Mouse (Mus musculus) thymus, adult 2 months (tissue): ENCODE results near the gene Mark1.

ENCODE experiments used
- CTCF ChIP-seq: fragments of 200-500 bp; IDR thresholded peaks from 2 replicates; pipeline ENCODE4 v1.5.1; 2012; ENCODE audit warnings: mild to moderate bottlenecking, control low read depth, low read length, moderate library complexity, borderline replicate concordance; ENCODE audit not compliant: control insufficient read depth, poor library complexity, insufficient read depth; ENCODE audit errors: extremely low read depth
- POLR2A ChIP-seq: fragments of 200-500 bp; IDR thresholded peaks from 2 replicates; pipeline ENCODE4 v1.6.1; 2012; ENCODE audit warnings: mild to moderate bottlenecking, low read length, control low read depth, moderate library complexity; ENCODE audit not compliant: control insufficient read depth, poor library complexity, insufficient read depth; ENCODE audit errors: extremely low read depth

DNA sequence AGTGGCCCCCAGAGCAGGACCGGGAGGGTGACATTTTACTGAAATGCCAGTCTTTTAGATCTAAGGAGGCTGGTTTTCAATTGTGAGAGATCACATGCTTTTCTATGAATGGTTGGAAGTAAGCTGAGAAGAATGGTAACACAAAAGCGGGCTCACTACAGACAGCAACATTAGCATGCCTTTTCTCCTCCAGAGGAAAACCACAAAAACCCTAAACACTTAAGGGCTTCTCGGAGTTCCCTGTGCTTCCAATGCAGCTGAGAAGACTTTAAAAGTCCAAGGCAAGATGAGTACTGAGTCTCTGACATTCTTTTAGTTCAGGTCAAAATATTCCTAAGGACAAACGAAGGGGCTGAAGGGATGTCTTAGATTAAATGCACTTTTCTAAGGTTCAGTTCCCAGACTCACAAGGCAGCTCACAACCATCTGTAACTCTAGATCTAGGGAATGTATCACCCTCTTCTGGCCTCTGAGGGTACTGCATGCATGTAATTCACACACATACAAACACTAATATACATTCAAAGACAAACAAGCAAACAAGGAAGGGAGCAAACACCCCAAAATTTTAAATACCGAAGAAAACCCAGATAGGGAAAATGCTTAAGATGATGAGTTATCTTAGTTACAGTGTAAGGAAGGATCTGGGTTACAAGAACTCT, 81.0 kb downstream of the Mark1 start:
- no peak for TF ChIP-seq CTCF
- no peak for TF ChIP-seq POLR2A
